Mouse (Mus musculus): Measurements from ENCODE around the gene Mios.
A peak's percentile ranks its signal among the peaks of the same experiment; 100 is the strongest.

DNA sequence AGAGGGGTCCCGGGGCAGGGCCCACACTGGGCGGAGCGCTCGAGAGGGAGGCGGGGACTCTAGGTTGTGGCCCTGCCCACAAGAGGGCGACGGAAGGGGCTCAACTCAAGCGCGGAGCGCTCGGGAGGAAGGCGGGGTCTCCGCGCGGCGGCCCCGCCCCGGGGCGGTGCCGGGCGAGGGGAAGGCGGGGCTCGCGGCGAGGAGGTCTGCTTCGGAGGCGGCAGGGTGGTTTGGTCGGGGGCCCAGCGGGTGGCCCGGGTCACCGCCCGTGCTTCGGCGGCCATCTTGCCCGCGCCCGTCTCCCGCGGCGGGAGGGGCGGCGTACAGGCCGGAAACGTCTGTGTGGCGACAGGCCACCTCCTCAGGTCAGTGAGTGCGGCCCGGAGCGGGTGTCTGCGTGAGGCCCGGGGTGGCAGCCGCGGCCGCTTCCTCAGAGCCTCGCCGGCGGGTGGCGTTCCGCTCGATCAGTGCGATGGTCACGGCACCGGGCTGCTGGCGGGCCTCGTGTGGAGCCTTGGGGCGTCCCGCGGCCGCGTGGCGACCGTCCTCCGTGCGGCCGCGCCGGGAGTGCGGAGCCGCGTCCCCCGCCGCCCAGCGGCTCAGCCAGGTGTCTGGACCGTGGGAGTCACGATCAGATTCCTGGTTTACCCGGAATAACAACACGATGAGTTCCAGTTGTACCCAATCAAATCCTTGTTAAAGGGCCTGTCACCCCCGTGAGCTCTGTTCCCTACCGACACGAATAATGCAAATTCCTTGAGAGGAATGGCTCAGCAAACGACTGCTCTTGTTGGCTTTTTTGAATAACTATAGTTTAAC, at the start of gene Mios:
- no peak; the same call in 1 of the 2 replicates for TF ChIP-seq POLR2A (IDR thresholded peaks at IDR 0.05; ENCODE audit: insufficient read depth, low read depth, low read length)
- peak; percentile 54 for TF ChIP-seq CTCF (IDR thresholded peaks at IDR 0.05)
- no peak for TF ChIP-seq EP300 (IDR thresholded peaks at IDR 0.05; ENCODE audit: insufficient read depth, low read depth, low read length)

Measured in heart, adult 2 months (tissue).